In genomic region chr13:53356105-53356996, GRCm38 (mm10) we compare ENCODE assay signal across 9 mouse cellular contexts. TPM values are rescaled to one million over a fixed set of nuclear protein-coding genes. Genes with fewer than 3 reads are reported as not detected.
DNase-seq lines count a peak whose midpoint lies in the region; ATAC-seq and TF ChIP-seq lines count a peak whose summit lies in the region.
"Had no signal": no experiment of that assay in that cellular context is flagged by ENCODE, and none has a peak within 500 bp of the region (broad histone marks: within the 10 kb centered on the region; RNA-seq: fewer than 3 reads in every experiment).

No protein-coding gene starts in this region.

- H3K9ac ChIP-seq in forebrain, postnatal 0 days: no peak overlapping the region
- no peak overlapping the region for H3K9ac ChIP-seq in intestine, embryonic 15.5 days
- no peak overlapping the region for H3K9ac ChIP-seq in midbrain, postnatal 0 days (replicated peaks; ENCODE audit: low read length, poor library complexity, severe bottlenecking)

- WGBS in forebrain, postnatal 0 days: 65% methylated on average over 8 of the region's 8 CpGs
- 57% methylated on average over 8 of the region's 8 CpGs for WGBS in intestine, embryonic 15.5 days
- WGBS in midbrain, postnatal 0 days: 62% methylated on average over 8 of the region's 8 CpGs

- no peak overlapping the region for H3K4me2 ChIP-seq in forebrain, postnatal 0 days (ENCODE audit: low read depth)
- H3K4me2 ChIP-seq in intestine, embryonic 15.5 days (replicated peaks): no peak overlapping the region
- no peak overlapping the region for H3K4me2 ChIP-seq in midbrain, postnatal 0 days (ENCODE audit: low read depth, low read length, poor library complexity, severe bottlenecking)

- H3K9me3 ChIP-seq in forebrain, postnatal 0 days (ENCODE audit: low read length): no peaks in the 10 kb centered on the region
- H3K9me3 ChIP-seq in intestine, embryonic 15.5 days: no peaks in the 10 kb centered on the region
- H3K9me3 ChIP-seq in midbrain, postnatal 0 days (ENCODE audit: low read length): no peaks in the 10 kb centered on the region

- H3K4me3 ChIP-seq in forebrain, postnatal 0 days (ENCODE audit: low read depth, low read length): no peak overlapping the region
- H3K4me3 ChIP-seq in intestine, embryonic 15.5 days (replicated peaks): no peak overlapping the region
- H3K4me3 ChIP-seq in midbrain, postnatal 0 days (ENCODE audit: low read depth, low read length): no peak overlapping the region
- H3K4me3 ChIP-seq: erythroblast, embryonic 14.5 days had no signal

- DNase-seq in urinary bladder, postnatal 14 days (ENCODE audit: low spot score): peak; percentile 38
- DNase-seq in urinary bladder, postnatal 10 days (ENCODE audit: low spot score): no peak
- DNase-seq in cerebellum, adult 11 months: peak; percentile 27
- DNase-seq in forebrain, postnatal 0 days: peak; percentile 88
- peak; percentile 43 to 57 for DNase-seq in left cerebral cortex, postnatal 36 days (ENCODE audit: low spot score in 2 of 2)
- peak; percentile 89 for DNase-seq in midbrain, postnatal 0 days (ENCODE audit: low spot score)
- DNase-seq in thymus, postnatal 36 days: peak; percentile 15 to 18

- H3K27me3 ChIP-seq in forebrain, postnatal 0 days (ENCODE audit: insufficient read depth, low read length): no peaks in the 10 kb centered on the region
- no peaks in the 10 kb centered on the region for H3K27me3 ChIP-seq in intestine, embryonic 15.5 days (replicated peaks)
- no peaks in the 10 kb centered on the region for H3K27me3 ChIP-seq in midbrain, postnatal 0 days (ENCODE audit: insufficient read depth, low read length)

- no peaks in the 10 kb centered on the region for H3K4me1 ChIP-seq in forebrain, postnatal 0 days (ENCODE audit: insufficient read depth)
- no peaks in the 10 kb centered on the region for H3K4me1 ChIP-seq in intestine, embryonic 15.5 days (replicated peaks)
- no peaks in the 10 kb centered on the region for H3K4me1 ChIP-seq in midbrain, postnatal 0 days (ENCODE audit: insufficient read depth, low read length)

- no peak overlapping the region for H3K27ac ChIP-seq in forebrain, postnatal 0 days (ENCODE audit: low read depth, low read length)
- H3K27ac ChIP-seq in intestine, embryonic 15.5 days: no peak overlapping the region
- no peak overlapping the region for H3K27ac ChIP-seq in midbrain, postnatal 0 days (ENCODE audit: low read depth, low read length)

- peak; percentile 84 for ATAC-seq in forebrain, postnatal 0 days
- peak; percentile 74 for ATAC-seq in intestine, embryonic 15.5 days
- ATAC-seq in midbrain, postnatal 0 days (ENCODE audit: low FRiP score): peak; percentile 78

- intact Hi-C loops in left cerebral cortex, postnatal 36 days (cut with DNase I): loop anchor here (1.0 to 5.0 kb wide), 3 partner anchors 237 to 704 kb away; no protein-coding TSS in a partner anchor

- TF ChIP-seq CTCF in forebrain, postnatal 0 days (IDR thresholded peaks at IDR 0.05; ENCODE audit: low read depth): peak; percentile 97
- TF ChIP-seq CTCF in midbrain, postnatal 0 days (IDR thresholded peaks at IDR 0.05): peak; percentile 96

- H3K36me3 ChIP-seq in forebrain, postnatal 0 days (ENCODE audit: insufficient read depth): peaks cover 66% of the 10 kb centered on the region
- peaks cover 17% of the 10 kb centered on the region for H3K36me3 ChIP-seq in intestine, embryonic 15.5 days
- H3K36me3 ChIP-seq in midbrain, postnatal 0 days (ENCODE audit: insufficient read depth, low read length): peaks cover 39% of the 10 kb centered on the region

RNA-seq across cellular contexts. Expression of gene Sptlc1, which starts 20.8 kb away (rescaled TPM):
- 28.6 and 29.7 TPM in 2 replicates for total RNA-seq in forebrain, postnatal 0 days (2014; rRNA removed)
- polyA plus RNA-seq in forebrain, postnatal 0 days (2015; fragmentation: Nextera tagmentation; extraction: Ambion mirVana): 21.7 and 22.9 TPM in 2 replicates
- polyA plus RNA-seq in intestine, embryonic 15.5 days (2015; fragmentation: Nextera tagmentation; extraction: Ambion mirVana): 37.2 and 37.6 TPM in 2 replicates
- total RNA-seq in left cerebral cortex, postnatal 36 days (2021): 10 to 100 TPM; 26.3 to 30.0 TPM
- 29.8 and 31.1 TPM in 2 replicates for total RNA-seq in midbrain, postnatal 0 days (2014; rRNA removed)
- polyA plus RNA-seq in midbrain, postnatal 0 days (2015; fragmentation: Nextera tagmentation; extraction: Ambion mirVana): 21.7 and 23.6 TPM in 2 replicates
